Mouse (Mus musculus): ENCODE measurements at regions not wholly inside any gene's neighbourhood (a gene's known extent, or its start where the extent isn't known, plus 50 kb on each side); places are given as distances from the start of the nearest gene placed in this dataset.

GRCm38 (mm10) chr2:159053534-159053933, 258.9 kb downstream of the Dhx35 start:
- TF ChIP-seq EP300 (IDR thresholded peaks at IDR 0.05; ENCODE audit: low read depth in 1 of 2, low read length in 2 of 2) = no peak
- no peak for TF ChIP-seq GATA1 (IDR thresholded peaks at IDR 0.05; ENCODE audit: low read depth, low read length)
- no peak for TF ChIP-seq POLR2A (IDR thresholded peaks at IDR 0.05; ENCODE audit: control insufficient read depth in 1 of 2, insufficient read depth in 1 of 2, low read depth in 1 of 2, low read length in 2 of 2, poor library complexity in 1 of 2)
- no peak for TF ChIP-seq MAX (IDR thresholded peaks at IDR 0.05; ENCODE audit: low read length)
- TF ChIP-seq SMC3 (IDR thresholded peaks at IDR 0.05; ENCODE audit: low read depth, low read length) = no peak
- no peak for TF ChIP-seq NRF1 (IDR thresholded peaks at IDR 0.05; ENCODE audit: insufficient read depth, low read depth, low read length, poor library complexity, severe bottlenecking)
- no peak for TF ChIP-seq CTCF (IDR thresholded peaks at IDR 0.05 in 2 of 3, conservative IDR thresholded peaks at IDR 0.05 in 1 of 3; ENCODE audit: control insufficient read depth in 1 of 3, insufficient read depth in 1 of 3, low read depth in 2 of 3, low read length in 3 of 3, poor library complexity in 1 of 3, severe bottlenecking in 1 of 3)
